8 mouse cellular contexts compared by ENCODE assay signal in the genomic region with DNA sequence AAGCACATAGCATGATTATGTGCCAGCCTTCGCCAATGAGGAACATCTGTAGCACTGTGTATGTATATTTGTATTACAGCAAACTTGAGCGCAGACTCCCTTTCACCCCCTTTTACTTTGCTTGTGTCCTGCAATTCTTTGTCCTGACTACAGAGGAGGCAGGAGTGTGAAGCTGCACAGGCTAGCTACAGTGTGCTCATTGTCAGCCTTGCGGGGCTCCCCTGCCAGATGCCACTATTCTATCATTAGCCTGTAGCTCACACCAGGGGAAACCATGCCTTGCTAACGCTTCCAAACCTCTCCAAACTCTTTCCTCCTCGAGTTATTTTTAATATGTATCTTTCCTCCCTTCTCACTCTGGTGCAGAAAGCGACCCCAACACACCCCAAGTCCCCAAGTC.
DNase-seq lines count a peak whose midpoint lies in the region; ATAC-seq lines count a peak whose summit lies in the region.

No protein-coding gene starts in this region.

- DNase-seq in cerebellum, adult 11-12 months = peak; percentile 67
- no peak for DNase-seq in cerebellum, adult 11 months
- DNase-seq in cerebellum, adult 8-10 months = peak; percentile 41
- DNase-seq in midbrain, embryonic 11.5 days (ENCODE audit: low spot score, missing footprints) = peak; percentile 84
- no peak for DNase-seq in layer of hippocampus, adult 9-11 months
- no peak for DNase-seq in kidney, postnatal 4 days
- no peak for DNase-seq in adrenal gland, postnatal 10 days

- WGBS in forebrain, embryonic 16.5 days = 16% methylated on average over 6 of the region's 6 CpGs
- 42% methylated on average over 6 of the region's 6 CpGs for WGBS in midbrain, embryonic 11.5 days

- H3K4me3 ChIP-seq in forebrain, embryonic 16.5 days (replicated peaks; ENCODE audit: low read length) = no peak overlapping the region
- H3K4me3 ChIP-seq in midbrain, embryonic 11.5 days (ENCODE audit: low read depth, low read length) = no peak overlapping the region

- H3K9me3 ChIP-seq in forebrain, embryonic 16.5 days (ENCODE audit: control insufficient read depth, low read length) = no peaks in the 10 kb centered on the region
- no peaks in the 10 kb centered on the region for H3K9me3 ChIP-seq in midbrain, embryonic 11.5 days (ENCODE audit: control insufficient read depth, low read length)

- H3K36me3 ChIP-seq in forebrain, embryonic 16.5 days (ENCODE audit: control insufficient read depth, insufficient read depth) = no peaks in the 10 kb centered on the region
- H3K36me3 ChIP-seq in midbrain, embryonic 11.5 days (ENCODE audit: control insufficient read depth, insufficient read depth, low read length) = no peaks in the 10 kb centered on the region

- H3K27ac ChIP-seq in forebrain, embryonic 16.5 days (ENCODE audit: low read length) = peak overlapping the region; percentile 37
- peak overlapping the region; percentile 17; the same call in 1 of the 2 replicates for H3K27ac ChIP-seq in midbrain, embryonic 11.5 days (ENCODE audit: low read depth, low read length)

- peak overlapping the region; percentile 24; the same call in 1 of the 2 replicates for H3K4me2 ChIP-seq in forebrain, embryonic 16.5 days (ENCODE audit: low read length)
- no peak overlapping the region for H3K4me2 ChIP-seq in midbrain, embryonic 11.5 days

- peaks cover 24% of the 10 kb centered on the region for H3K4me1 ChIP-seq in forebrain, embryonic 16.5 days (replicated peaks; ENCODE audit: control insufficient read depth, insufficient read depth, low read length)
- peaks cover 7% of the 10 kb centered on the region for H3K4me1 ChIP-seq in midbrain, embryonic 11.5 days (ENCODE audit: control insufficient read depth, insufficient read depth, low read length)

- ATAC-seq in forebrain, embryonic 16.5 days = peak; percentile 93
- ATAC-seq in midbrain, embryonic 11.5 days (ENCODE audit: low FRiP score) = peak; percentile 91

- H3K9ac ChIP-seq in forebrain, embryonic 16.5 days (replicated peaks; ENCODE audit: low read depth, low read length) = peak overlapping the region; percentile 9
- no peak overlapping the region for H3K9ac ChIP-seq in midbrain, embryonic 11.5 days (ENCODE audit: low read length)

- no peaks in the 10 kb centered on the region for H3K27me3 ChIP-seq in forebrain, embryonic 16.5 days (replicated peaks; ENCODE audit: control insufficient read depth, insufficient read depth, low read length)
- no peaks in the 10 kb centered on the region for H3K27me3 ChIP-seq in midbrain, embryonic 11.5 days (ENCODE audit: control insufficient read depth, insufficient read depth, low read length)

Comparison
In these comparisons a context has a peak if more than half of its experiments do, and no peak if none do; other contexts are left out.
1. DNase-seq: peak in cerebellum, adult 11-12 months (single experiment), cerebellum, adult 8-10 months (single experiment) and midbrain, embryonic 11.5 days (single experiment); none in cerebellum, adult 11 months (single experiment), layer of hippocampus, adult 9-11 months (single experiment), kidney, postnatal 4 days (0 of 2) and adrenal gland, postnatal 10 days (single experiment).